Mouse (Mus musculus) testis, postnatal 14 days (tissue): ENCODE data around the gene Arhgap27.
"Not testable (repeated sequence)": the region's sequence is repeated elsewhere in the genome, so short reads cannot be mapped to it uniquely, and the experiment has no call there.

ENCODE experiments used
- DNase-seq: peaks from one replicate; pipeline ENCODE4 v3.0.0; 2021; ENCODE audit warnings: low spot score

Gene Arhgap27

DNA sequence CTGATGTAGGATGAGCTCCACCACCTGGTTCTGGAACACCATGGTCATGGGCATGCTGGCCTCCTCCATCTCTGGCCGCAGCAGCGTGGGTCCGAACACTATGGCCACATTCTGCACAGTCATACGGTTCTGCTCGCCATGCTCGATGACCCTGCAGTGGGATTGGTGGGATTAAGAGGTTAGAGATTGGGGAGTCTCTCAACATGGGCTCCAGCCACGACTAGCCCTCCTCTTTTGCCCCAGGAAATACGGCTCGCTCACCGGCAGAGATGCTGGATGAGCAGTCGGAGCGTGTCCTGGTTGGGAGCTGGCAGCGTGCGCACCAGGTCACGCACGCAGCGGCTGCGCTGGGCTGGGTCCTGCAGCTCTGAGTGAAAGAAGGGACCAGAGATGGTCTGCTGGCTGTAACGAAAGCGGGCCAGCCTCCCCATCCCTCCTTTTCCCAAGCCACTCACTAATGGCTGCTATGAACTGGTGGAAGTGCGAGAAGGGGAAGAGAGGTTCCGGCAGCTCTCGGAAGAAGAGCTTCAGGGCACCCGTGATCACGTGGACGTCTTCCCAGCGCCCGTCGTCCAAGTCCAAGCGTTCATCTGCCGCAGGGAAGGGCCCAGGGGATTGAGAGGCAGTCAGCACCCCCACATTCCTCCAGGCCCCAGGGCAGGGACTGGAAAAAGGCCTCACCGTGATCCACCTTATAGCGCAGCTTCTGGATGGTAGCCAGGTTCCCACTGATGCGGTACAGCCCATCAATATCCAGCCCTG lies 30.4 kb downstream of the Arhgap27 start:
- DNase-seq = no peak

DNA sequence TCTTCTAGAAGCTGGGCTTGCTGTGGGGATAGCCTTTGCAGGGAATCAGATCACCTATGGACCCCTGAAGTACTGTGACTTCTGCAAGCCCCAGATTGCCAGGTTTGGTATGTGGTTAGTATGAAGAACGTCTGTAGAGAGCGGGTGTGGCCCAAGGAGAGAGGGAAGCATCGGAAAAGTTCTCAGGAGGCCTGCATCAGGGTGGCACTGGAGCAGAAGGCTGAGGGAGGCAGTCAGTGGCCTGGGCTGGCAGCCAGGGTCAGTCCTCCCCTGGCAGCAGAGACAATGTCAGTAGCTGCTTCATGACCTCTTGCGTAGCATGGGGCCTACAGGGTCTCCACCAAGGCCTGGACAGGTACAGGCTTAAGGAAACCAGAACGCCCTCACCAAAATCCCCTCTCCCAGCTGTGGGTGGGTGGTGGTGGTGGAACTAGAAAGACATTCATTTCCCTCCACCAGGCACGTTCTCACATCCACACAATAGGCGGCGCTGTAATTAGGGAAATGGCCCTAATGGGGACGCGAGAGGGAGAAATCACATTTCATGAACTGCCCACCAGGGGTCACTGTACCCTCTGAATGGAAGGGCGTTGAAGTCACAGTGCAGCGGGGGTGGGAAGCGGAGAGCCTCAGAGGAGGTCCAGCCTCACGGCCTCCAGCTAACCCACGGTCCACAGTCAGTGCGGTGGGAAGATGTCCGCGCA lies 31.2 kb downstream of the Arhgap27 start:
- peak; percentile 82 for DNase-seq

DNA sequence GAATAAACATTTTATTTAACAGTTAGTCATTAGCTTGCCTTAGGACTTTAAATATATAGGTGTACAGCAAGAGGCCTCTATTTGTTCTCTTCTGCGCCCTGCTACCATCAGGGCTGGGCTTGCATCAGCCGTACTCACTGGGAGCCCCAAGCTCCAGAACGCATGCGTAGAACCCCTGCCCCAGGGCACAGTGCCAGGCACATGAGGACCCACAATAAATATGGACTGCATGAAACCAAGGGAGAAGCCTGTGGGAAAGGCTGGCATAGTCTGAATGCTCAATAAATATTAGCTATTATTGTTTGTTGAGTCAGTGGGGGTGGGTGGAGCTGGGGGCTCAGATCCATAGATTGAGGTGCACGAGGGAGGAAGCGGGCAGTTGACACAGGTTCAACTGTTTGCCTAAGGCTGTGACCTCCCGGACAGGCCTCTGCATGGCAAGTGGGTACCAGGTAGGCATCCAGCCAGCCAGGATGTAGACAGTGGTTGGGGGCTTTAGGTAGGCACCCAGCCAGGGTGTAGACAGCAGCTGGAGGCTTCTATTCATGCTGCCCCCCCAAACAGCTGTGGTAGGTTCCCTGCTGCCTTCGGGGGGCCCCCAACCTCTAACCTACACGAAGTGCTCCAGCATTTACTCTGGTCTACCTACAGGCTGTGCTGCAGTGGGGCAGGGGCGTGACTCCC lies 31.8 kb downstream of the Arhgap27 start:
- DNase-seq = no peak

DNA sequence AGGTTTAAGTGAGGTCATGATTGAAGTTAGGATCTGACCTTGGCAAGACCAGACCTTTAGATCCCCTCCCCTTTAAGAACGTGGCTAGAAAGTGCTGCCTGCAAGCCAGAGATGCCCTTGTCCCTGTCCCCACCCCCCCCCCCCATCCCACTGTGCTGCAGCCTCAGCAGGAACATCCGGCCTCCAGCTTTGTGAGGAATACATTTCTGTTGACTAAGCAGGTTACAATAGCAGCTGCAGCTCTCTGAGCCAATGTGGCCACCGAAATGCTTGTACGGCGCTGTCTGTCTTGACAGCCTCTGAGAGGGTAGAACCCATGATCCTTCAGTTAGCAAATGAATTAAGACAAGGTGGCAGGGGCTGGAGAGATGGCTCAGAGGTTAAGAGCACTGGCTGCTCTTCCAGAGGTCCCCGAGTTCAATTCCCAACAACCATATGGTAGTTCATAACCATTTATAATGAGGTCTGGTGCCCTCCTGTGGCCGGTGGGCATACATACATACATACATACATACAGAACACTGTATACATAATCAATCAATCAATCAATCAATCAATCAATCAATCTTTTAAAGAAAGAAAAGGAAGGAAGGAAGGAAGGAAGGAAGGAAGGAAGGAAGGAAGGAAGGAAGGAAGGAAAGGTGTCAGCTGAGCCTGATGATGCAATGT lies 32.7 kb downstream of the Arhgap27 start:
- DNase-seq = no peak

DNA sequence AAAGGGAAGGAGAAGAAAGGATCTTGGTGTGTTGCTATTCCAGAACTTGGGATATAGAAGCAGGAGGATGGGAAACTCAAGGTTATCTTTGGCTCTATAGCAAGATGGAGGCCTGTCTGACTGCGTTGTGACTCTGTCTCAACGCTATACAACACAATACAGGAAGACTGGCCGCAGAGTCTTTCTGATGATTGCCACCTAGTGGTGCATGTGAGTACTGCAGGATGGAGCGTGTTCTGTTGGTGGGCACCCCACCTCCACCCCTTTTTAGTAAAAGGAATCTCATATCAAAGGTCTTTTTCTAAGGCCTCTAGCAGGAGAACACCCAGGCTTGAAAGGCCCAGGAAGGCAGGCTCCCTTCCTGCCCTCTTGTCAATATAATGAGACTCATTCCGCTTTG lies 36.5 kb downstream of the Arhgap27 start:
- DNase-seq = peak; percentile 56

DNA sequence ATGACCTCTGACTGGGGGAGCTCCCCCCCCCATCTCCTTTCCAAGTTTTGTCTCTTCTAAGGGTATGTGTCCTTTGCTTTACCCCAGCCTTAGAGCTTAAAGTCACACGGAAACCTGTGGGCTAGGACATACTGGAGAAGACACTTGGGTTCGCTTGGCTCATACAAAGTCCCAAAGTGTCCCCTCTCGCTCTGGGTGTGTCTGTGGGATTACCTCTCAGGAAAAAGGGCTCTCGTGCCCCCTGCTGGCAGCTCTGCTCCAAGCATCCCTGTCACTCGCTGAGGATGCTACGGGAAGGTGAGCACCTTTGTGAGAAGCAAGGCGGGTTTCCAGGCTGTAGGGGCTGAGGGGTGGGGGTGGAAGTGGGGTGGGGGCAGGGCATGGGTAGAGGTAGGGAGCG lies 38.3 kb downstream of the Arhgap27 start:
- no peak for DNase-seq

DNA sequence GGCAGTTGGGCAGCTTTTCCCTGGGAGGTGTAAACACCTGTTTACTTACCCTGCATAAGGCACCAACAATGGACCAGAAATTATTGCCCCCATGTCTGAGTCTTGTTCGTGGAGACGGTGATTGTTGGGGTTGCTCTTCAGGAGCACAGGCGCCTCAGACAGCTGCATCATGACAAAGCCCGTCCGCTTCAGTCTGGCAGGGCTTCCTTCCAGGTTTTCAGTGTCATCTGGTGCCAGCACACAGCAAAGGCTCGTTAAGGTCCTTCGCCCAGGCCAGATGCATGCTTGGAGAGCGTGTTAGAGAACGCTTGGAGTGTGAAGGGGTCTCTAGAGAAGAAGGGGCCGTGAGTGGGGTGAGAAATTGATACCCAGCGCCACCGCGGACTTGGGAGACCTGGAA lies 38.8 kb downstream of the Arhgap27 start:
- DNase-seq = no peak

DNA sequence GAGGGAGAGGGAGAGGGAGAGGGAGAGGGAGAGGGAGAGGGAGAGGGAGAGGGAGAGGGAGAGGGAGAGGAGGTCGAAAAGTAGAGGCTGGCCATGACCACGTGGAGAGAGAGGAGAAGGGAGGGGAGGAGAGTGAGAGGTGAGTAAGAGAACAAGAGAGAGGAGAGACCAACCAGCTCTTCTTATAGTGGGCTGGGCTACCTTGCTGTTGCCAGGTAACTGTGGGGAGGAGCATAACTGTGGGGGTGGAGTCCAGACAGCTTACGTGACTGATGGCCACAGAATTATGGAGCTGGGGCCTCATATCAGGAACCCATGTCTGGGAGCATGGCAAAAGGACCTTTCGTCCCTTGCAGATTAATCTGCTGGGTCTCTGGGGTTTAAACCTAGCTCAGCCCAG lies 40.7 kb downstream of the Arhgap27 start:
- DNase-seq = not testable (repeated sequence)

DNA sequence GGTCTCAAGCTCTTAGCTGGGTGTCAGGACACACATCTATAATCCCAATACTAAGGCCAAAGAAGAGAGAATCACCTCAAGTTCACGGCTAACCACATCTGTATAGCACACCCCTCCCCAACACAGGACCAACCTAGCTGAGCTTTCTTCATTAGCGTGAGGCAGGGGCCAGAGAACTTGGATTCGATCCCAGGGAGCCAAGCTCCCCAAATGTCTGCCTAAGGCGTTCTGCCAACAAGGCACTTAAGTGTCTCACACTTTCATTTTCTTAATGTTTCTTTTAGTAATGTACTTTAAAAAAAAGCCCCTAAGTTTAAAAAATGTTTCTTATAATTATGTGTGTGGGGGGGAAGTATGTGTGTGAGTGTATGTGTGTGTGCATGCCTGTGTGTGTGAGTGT lies 42.8 kb downstream of the Arhgap27 start:
- DNase-seq = no peak

DNA sequence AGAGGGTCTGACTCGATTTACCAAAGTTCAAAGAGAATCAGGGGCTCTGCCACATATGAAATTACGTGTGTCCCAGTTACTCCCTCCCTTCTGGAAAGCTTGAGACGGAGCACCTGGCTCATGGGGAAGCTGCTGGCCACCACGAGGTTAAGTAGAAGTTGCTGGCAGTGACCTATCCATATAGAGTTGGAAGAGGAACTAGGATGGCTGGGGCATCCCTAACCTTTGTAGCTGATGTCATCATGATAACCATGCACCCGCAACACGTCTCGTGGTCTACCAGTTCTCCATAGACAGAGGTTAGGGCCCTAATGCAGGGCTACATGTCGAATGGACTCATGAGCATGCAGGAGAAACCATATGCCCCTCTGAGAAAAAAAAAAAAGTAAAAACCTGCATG lies 43.3 kb downstream of the Arhgap27 start:
- DNase-seq = no peak

DNA sequence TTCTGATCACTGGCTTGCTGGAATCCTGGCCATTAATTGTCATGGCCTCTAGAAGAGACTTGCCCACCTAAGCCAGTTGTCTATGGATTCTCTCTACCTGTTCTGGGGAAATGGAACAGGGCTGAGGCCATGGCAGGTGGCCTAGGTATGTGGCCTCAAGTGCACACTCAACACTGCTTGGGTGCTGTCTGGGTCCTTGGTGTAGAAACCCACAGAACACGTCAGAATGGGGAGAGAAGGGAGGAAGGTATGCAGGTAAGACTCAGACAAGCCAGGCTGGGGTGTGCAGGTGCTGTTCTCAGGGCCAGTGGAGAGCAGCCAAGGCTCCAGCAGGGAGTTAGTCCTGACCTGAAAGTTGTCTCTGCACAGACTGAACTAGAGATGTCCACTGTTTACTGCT lies 45.5 kb downstream of the Arhgap27 start:
- DNase-seq = no peak

DNA sequence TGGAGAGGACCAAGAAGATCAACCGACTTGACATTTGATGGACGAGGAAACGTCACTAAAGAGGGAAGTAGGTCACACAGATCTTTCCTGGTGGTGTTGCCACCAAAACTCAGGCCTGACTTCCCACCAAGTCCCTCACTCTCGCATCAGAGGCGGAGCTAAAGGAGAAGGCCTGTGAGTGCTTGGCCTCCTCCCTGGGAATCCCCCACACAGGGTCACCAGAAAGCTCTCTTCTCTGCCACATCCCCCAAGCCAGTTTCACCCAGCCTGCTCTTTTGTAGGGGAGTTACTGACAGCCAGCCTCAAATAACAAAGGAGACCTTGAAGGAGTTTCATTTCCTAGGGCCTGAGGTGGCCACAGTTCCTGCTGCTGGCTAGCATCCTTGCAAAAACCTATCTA lies 48.1 kb downstream of the Arhgap27 start:
- no peak for DNase-seq

DNA sequence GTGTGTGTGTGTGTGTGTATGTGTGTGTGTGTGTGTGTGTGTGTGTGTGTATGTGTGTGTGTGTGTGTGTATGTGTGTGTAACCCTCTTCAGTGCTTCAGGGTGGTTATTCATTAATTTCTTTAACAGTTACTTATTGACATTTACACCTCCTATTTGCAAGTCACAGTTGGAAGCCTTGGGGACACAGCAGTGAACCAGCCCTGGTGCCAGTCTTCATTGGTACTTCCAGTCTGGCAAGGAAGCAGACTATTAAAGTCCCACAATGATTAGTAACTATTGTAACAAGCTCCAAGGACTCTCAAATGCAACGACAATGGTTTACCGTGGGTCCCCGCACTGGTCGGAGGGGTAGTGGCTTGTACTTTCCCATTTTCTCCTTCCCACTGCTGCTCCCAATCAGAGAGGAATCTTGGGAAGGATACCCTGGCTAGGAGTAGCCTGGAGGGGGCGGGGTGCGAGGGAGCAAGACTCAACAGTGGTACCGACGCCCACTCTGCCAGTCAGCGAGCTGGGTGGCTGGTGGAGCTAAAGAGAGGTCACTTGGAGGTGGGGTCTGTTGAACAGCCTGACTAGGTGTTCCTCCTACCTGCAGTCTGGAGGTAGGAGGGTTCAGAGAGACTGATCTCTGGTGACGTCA lies 48.6 kb downstream of the Arhgap27 start:
- no peak for DNase-seq

DNA sequence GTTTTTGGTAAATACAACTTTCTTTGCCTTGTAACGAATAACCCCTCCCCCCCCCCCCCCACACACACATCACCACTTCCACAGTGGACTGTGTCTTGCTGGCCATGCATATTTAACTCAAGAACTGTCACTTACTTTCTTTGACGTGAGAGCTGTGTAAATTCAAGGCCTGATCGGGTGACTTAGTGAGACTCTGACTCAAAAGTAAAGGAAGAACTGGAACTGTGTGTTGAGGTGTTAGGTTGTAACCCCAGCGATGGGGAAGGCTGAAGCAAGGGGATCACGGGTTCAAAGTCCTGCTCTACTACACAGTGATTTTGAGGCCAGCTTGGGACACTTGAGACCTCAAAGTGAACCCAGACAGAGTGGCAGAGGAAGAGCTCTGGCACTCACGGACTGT lies 50.0 kb downstream of the Arhgap27 start:
- no peak for DNase-seq

DNA sequence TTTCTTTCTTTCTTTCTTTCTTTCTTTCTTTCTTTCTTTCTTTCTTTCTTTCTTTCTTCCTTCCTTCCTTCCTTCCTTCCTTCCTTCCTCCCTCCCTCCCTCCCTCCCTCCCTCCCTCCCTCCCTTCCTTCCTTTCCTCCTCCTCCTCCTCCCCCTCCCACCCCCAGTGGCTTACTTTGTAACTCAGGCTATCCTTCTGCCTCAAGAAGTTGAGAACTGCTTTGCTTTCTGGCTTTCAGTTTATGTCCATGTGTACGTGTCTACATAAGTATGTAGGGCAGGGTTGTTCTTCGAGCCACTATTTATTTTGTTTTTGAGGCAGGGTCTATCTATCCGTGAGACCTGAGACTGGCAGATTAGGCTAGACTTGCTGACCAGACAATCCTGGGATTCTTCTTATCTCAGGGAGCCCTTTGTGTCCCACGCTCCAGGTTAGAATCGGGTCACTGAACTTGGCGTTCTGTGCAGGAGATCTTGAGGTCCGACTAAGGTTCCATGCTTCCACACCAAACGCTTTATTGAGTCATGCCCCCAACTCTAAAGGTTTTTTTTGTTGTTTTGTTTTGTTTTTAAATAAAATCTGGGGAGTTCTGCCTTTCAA lies 50.7 kb downstream of the Arhgap27 start:
- no peak for DNase-seq

DNA sequence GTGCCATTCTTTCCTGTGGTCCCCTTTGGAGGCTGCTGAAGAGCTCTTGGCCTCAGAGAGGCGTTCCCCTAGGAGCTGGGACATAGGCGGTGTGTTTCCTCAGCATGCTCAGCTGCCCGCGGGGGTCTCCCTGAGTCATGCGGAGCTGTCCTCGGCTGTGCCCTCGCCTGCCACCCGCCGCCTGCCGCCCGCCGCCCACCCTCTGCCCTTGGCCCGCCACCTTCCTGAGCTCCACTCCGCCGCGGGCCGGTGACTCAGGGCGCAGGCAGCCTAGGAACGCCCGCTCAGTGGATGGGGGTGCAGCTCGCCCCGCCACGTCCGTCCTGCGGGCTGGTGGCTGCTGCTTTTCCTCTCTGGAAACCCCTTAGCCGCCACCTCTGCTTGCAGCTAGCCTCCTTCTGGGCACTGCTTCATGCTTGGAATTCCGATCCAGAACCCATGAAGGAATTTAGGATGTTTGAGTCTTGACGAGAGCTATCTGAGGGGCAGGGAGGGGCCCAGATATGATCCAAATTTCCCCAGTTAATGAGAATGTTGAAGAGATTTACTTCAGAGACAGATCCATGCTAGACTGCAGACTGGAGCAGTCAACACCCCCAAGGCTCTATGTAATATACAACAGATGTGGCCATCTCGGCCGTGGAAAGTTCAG lies 51.4 kb downstream of the Arhgap27 start:
- DNase-seq = no peak

DNA sequence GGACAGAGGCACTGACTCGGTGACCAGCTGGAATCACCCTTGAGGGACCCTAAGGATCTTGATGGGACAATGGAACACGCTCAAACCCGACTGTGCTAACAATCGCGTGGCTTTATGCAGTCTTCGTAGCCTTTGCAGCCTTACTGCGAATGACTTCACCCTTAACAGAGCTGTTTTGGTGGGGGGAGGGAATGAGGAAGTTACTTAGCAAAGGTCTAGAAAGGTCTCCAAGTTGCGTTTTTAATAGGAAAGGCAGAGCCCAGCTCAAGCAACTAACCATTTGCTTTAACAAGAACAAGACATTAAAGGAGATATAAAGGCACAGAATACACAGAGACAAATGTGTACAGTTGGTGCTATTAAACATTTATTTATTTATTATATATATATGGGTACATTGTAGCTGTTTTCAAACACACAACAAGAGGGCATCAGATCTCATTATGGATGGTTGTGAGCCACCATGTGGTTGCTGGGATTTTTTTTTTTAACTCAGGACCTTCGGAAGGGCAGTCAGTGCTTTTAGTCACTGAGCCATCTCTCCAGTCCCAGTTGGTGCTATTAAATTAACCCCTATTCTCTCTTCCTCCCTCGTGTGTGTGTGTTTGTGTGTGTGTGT lies 53.4 kb downstream of the Arhgap27 start:
- DNase-seq = no peak

DNA sequence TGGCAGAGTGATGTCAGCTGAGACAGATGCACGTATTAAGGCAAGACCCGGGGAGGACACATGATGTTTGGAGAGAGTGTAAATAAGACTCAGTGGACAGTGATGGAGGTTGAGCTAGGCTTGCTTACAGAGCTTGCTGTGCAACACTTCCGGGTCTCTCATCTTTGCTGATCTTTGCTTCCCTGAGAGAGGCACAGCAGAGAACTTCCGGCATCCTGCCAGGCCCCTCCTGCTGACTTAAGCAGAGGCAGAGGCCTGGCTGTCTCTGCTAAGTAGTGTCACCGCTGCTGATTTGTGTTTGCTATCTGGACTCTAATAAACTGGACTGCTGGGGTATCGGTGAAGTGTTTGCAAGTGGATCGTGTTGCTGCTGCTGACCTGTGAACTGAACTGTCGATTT lies 55.6 kb downstream of the Arhgap27 start:
- DNase-seq = no peak

DNA sequence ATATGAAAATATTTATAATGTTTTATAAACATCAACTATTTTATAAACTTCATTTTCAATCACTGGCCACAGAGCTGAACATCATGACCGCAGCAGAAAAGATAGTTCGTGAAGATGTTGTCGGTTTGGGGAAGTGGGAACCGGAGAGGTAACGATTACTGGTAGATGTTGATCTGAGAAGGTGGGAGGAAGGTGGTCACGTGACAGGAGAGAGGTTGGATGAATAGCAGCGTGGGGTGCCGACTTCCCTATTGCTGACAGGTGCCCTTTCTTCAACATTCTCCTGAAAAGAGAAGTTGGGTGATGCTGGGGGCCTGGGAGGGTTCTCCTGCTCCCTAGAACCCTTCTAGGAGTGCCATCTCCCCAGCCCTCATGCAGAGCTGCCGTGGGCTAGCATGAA lies 59.0 kb downstream of the Arhgap27 start:
- DNase-seq = no peak

DNA sequence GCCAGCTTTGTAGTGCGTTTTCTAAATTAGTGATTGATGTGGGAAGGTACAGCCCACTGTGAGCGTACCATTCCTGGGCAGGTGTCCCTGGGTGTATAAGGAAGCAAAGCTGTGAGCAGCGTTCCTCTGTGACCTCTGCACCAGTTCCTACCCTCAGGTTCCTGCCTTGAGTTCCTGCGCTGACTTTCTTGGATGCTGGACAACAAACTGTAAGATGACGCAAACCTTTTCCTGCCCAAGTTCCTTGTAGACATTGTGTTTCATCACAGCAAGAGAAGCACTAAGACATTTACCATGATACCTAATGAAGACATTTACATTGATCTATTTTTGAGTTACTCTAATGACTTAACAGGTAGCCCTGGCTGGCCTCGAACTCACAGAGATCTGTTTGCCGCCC lies 68.7 kb downstream of the Arhgap27 start:
- DNase-seq = no peak

DNA sequence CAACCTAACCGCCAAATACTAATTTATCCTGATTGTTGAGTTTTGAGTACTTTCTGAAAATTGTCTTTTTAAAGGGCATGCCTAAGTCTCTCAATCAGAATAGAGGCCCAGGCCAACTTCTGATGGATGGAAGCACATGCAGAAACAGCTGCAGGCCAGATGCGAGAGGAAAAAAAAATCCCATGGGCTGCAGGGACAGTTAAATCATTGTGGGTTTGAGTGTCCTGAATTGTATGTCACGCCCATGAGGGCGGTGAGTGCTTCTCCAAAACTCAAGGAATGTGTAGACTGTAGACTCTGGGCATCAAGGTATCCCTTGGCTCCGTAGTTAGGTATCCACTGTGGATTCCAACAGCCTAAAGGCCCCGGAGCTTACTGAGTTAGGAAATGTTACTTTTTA lies 69.4 kb downstream of the Arhgap27 start:
- no peak for DNase-seq
